Mouse (Mus musculus): Measurements from ENCODE around the gene Ppm1e.

Gene Ppm1e

GRCm38 (mm10) chr11:87250132-87250531 lies 108.7 kb downstream of the Ppm1e start:
- DNase-seq, result no peak

- no peak for DNase-seq
Measured at GRCm38 (mm10) chr11:87247494-87247866, 111.3 kb downstream of the Ppm1e start.

- DNase-seq, result no peak
Measured at GRCm38 (mm10) chr11:87246724-87247493, 111.9 kb downstream of the Ppm1e start.

GRCm38 (mm10) chr11:87246107-87246651 lies 112.6 kb downstream of the Ppm1e start:
- no peak for DNase-seq

GRCm38 (mm10) chr11:87245171-87245840 lies 113.5 kb downstream of the Ppm1e start:
- no peak for DNase-seq

GRCm38 (mm10) chr11:87241256-87241655 lies 117.6 kb downstream of the Ppm1e start:
- DNase-seq, result no peak

GRCm38 (mm10) chr11:87240833-87241215 lies 118.0 kb downstream of the Ppm1e start:
- no peak for DNase-seq

- DNase-seq, result no peak
Measured at GRCm38 (mm10) chr11:87240141-87240832, 118.5 kb downstream of the Ppm1e start.

GRCm38 (mm10) chr11:87238891-87239530 lies 119.8 kb downstream of the Ppm1e start:
- DNase-seq, result no peak

GRCm38 (mm10) chr11:87235486-87235872 lies 123.3 kb downstream of the Ppm1e start:
- no peak for DNase-seq

GRCm38 (mm10) chr11:87234743-87235485 lies 123.9 kb downstream of the Ppm1e start:
- no peak for DNase-seq

GRCm38 (mm10) chr11:87233377-87233776 lies 125.4 kb downstream of the Ppm1e start:
- DNase-seq, result no peak

- DNase-seq, result no peak
Measured at GRCm38 (mm10) chr11:87227056-87227455, 131.8 kb downstream of the Ppm1e start.

- DNase-seq, result no peak
Measured at GRCm38 (mm10) chr11:87222686-87223085, 136.1 kb downstream of the Ppm1e start.

GRCm38 (mm10) chr11:87212313-87212712 lies 146.5 kb downstream of the Ppm1e start:
- no peak for DNase-seq
